Mouse (Mus musculus) forebrain, embryonic 11.5 days (tissue): ENCODE measurements around the gene Ints12. TPM values are rescaled to one million over a fixed set of nuclear protein-coding genes. Genes with fewer than 3 reads are reported as not detected.
A peak's percentile ranks its signal among the peaks of the same experiment; 100 is the strongest.

Source experiments
- ATAC-seq: fragments of 200-750 bp; cut with Nextera tagmentation; replicated peaks from 2 replicates; pipeline ENCODE4 v1.8.0; 2017; ENCODE audit warnings: moderate TSS enrichment; ENCODE audit not compliant: low FRiP score
- DNase-seq: peaks from one replicate; pipeline ENCODE4 v3.0.0-alpha.2; 2017; ENCODE audit warnings: low spot score
- H3K27ac ChIP-seq: fragments of 300-500 bp; sonication (generic); 2 replicates; pipeline ENCODE4 v1.5.1; 2014; ENCODE audit warnings: low read depth, low read length
- H3K27me3 ChIP-seq: fragments of 300-500 bp; sonication (generic); 2 replicates; pipeline ENCODE4 v1.6.1; 2014; ENCODE audit warnings: mild to moderate bottlenecking, low read length, mixed read lengths; ENCODE audit not compliant: control insufficient read depth, insufficient read depth
- H3K36me3 ChIP-seq: fragments of 300-500 bp; sonication (generic); 2 replicates; pipeline ENCODE4 v1.6.1; 2014; ENCODE audit warnings: mild to moderate bottlenecking, low read length, moderate library complexity, mixed read lengths; ENCODE audit not compliant: control insufficient read depth, insufficient read depth
- H3K4me1 ChIP-seq: fragments of 300-500 bp; sonication (generic); replicated peaks from 2 replicates; pipeline ENCODE4 v1.6.1; 2014; ENCODE audit warnings: low read length, mixed read lengths; ENCODE audit not compliant: control insufficient read depth, insufficient read depth
- H3K4me2 ChIP-seq: fragments of 300-500 bp; sonication (generic); 2 replicates; pipeline ENCODE4 v1.6.1; 2014; ENCODE audit warnings: low read depth, mild to moderate bottlenecking, low read length, moderate library complexity, mixed read lengths; ENCODE audit not compliant: severe bottlenecking
- H3K4me3 ChIP-seq: fragments of 300-500 bp; sonication (generic); 2 replicates; pipeline ENCODE4 v1.5.1; 2014; ENCODE audit warnings: low read depth, low read length
- H3K9ac ChIP-seq: fragments of 300-500 bp; sonication (generic); 2 replicates; pipeline ENCODE4 v1.6.1; 2014; ENCODE audit warnings: low read length
- H3K9me3 ChIP-seq: fragments of 300-500 bp; sonication (generic); 2 replicates; pipeline ENCODE4 v1.6.1; 2016; ENCODE audit warnings: low read length, mixed read lengths; ENCODE audit not compliant: control insufficient read depth
- WGBS: fragments of 180-500 bp; shearing (Covaris S2); extraction: QIAGEN DNeasy Blood & Tissue Kit; methylation state at CpG from one replicate; pipeline ENCODE4 v1.1.7; 2014; 5-methylcytosine and 5-hydroxymethylcytosine counted together
- polyA plus RNA-seq: library from polyadenylated mRNA; unstranded; fragments of >200 nt; fragmentation: Nextera tagmentation; extraction: Ambion mirVana; gene quantifications from 2 replicates; pipeline ENCODE4 v1.2.1, GENCODE M21; 2014

The Ints12 gene
- polyA plus RNA-seq, 1 experiment from 2014 or later: 22.9 TPM

- Histone ChIP-seq H3K36me3 (peaks cover 2% of the 10 kb centered on the region; the same call in 1 of the 2 replicates), H3K9ac (no peak overlapping the region), H3K4me1 (no peaks in the 10 kb centered on the region), H3K4me3 (no peak overlapping the region), H3K9me3 (no peaks in the 10 kb centered on the region), H3K27me3 (no peaks in the 10 kb centered on the region), H3K4me2 (no peak overlapping the region), H3K27ac (no peak overlapping the region)
- ATAC-seq (no peak; the same call in 1 of the 2 replicates), DNase-seq (no peak)
- WGBS: 48% methylated on average over 2 of the region's 2 CpGs
These were observed 20.1 kb downstream of the Ints12 start for GRCm38 (mm10) chr3:133111741-133112140.

DNA sequence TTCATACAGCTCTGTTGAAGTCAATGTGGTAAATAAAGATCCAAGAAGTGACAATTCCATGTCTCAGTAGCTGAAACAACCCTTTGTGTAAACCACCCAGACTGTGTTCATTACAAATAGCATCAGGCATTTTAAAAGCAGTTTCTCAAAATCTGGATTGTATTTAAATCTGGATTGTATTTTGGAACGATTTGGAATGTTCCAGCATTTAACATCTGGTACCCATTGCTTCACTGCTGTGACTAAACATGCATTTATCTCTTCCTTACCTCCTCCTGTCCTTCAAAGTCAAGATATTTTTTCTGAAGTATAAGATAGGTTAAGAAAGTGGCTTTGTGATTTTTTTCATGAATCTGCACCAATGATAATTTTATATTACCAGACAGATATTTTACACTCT lies 21.6 kb downstream of the Ints12 start:
- ATAC-seq (no peak), DNase-seq (no peak)
- H3K4me2 ChIP-seq: no peak overlapping the region
- H3K4me1 ChIP-seq: no peaks in the 10 kb centered on the region
- H3K27ac ChIP-seq: no peak overlapping the region
- H3K9me3 ChIP-seq: no peaks in the 10 kb centered on the region
- H3K36me3 ChIP-seq: 0 out of 2 replicates have a peak, but pooled peaks cover 2% of the 10 kb centered on the region
- H3K4me3 ChIP-seq: no peak overlapping the region
- WGBS: 62% methylated on average over 1 of the region's 1 CpGs
- no peaks in the 10 kb centered on the region for H3K27me3 ChIP-seq
- no peak overlapping the region for H3K9ac ChIP-seq

GRCm38 (mm10) chr3:133131372-133131771 lies 39.7 kb downstream of the Ints12 start:
- H3K4me2 ChIP-seq: no peak overlapping the region
- WGBS: 95% methylated on average over 5 of the region's 5 CpGs
- H3K36me3 ChIP-seq: no peaks in the 10 kb centered on the region
- H3K4me3 ChIP-seq: no peak overlapping the region
- ATAC-seq (no peak), DNase-seq (no peak)
- no peaks in the 10 kb centered on the region for H3K4me1 ChIP-seq
- no peaks in the 10 kb centered on the region for H3K9me3 ChIP-seq
- no peak overlapping the region for H3K9ac ChIP-seq
- H3K27ac ChIP-seq: no peak overlapping the region
- no peaks in the 10 kb centered on the region for H3K27me3 ChIP-seq

DNA sequence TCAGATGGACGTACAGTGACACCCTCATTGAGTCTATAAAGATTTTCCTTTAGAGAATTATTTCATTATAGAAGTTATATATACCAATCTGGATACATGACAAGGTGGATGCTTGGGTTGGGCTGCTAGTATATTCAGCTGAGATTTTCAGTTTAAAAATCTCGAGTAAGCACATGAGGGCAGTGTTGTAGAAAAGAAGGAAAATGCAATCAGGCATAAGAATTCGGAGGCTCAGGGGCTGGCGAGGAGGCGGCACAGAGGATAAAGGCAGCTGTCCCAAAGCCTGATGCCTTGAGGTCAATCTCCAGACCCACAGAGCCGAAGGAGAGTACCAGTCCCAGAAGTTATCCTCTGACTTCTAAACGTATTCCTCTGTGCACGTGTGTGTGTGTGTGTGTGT lies 41.0 kb downstream of the Ints12 start:
- no peak overlapping the region for H3K9ac ChIP-seq
- no peak overlapping the region for H3K4me3 ChIP-seq
- H3K4me2 ChIP-seq: no peak overlapping the region
- H3K27me3 ChIP-seq: no peaks in the 10 kb centered on the region
- no peaks in the 10 kb centered on the region for H3K9me3 ChIP-seq
- DNase-seq: no peak
- WGBS: 55% methylated on average over 8 of the region's 8 CpGs
- H3K36me3 ChIP-seq: no peaks in the 10 kb centered on the region
- no peak overlapping the region for H3K27ac ChIP-seq
- no peaks in the 10 kb centered on the region for H3K4me1 ChIP-seq
- ATAC-seq: 0 out of 2 replicates have a peak, but pooled peaks have one; percentile 30

- Histone ChIP-seq H3K9me3 (no peaks in the 10 kb centered on the region), H3K27me3 (no peaks in the 10 kb centered on the region), H3K4me1 (no peaks in the 10 kb centered on the region), H3K36me3 (no peaks in the 10 kb centered on the region), H3K9ac (no peak overlapping the region), H3K4me3 (no peak overlapping the region), H3K27ac (no peak overlapping the region), H3K4me2 (no peak overlapping the region)
- ATAC-seq (no peak), DNase-seq (no peak)
- 92% methylated on average over 6 of the region's 6 CpGs for WGBS
These were observed 50.2 kb downstream of the Ints12 start for GRCm38 (mm10) chr3:133141877-133142276.

GRCm38 (mm10) chr3:133144511-133145147 lies 53.0 kb downstream of the Ints12 start:
- Histone ChIP-seq H3K36me3 (no peaks in the 10 kb centered on the region), H3K9ac (no peak overlapping the region), H3K4me2 (no peak overlapping the region), H3K27me3 (no peaks in the 10 kb centered on the region), H3K9me3 (no peaks in the 10 kb centered on the region), H3K4me1 (no peaks in the 10 kb centered on the region), H3K4me3 (no peak overlapping the region), H3K27ac (no peak overlapping the region)
- ATAC-seq: no peak
- WGBS: 87% methylated on average over 6 of the region's 6 CpGs
- no peak for DNase-seq

DNA sequence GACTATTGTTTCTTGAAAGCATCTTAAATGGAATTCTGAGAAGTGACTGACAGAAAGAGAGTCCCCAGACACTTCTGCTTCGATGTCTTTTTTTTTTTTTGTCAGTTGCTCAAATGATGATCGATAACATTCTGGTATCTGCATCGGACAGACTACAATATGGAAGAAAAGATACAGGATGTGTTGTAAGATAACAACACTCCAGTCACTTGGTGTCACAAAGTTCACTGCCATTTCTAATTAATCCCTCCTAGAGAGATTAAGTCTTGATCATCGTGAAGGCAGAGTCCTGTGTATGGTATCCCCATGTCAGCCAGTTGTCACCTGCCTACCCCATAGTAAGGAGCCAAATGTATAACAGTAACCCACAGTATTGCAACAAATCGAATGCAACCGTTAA lies 60.0 kb downstream of the Ints12 start:
- WGBS: 86% methylated on average over 6 of the region's 6 CpGs
- H3K4me3 ChIP-seq: no peak overlapping the region
- H3K36me3 ChIP-seq: no peaks in the 10 kb centered on the region
- ATAC-seq (no peak), DNase-seq (no peak)
- no peak overlapping the region for H3K9ac ChIP-seq
- no peaks in the 10 kb centered on the region for H3K4me1 ChIP-seq
- no peaks in the 10 kb centered on the region for H3K9me3 ChIP-seq
- H3K27me3 ChIP-seq: no peaks in the 10 kb centered on the region
- no peak overlapping the region for H3K4me2 ChIP-seq
- no peak overlapping the region for H3K27ac ChIP-seq

- WGBS: 55% methylated on average over 1 of the region's 1 CpGs
- Histone ChIP-seq H3K27me3 (no peaks in the 10 kb centered on the region), H3K36me3 (no peaks in the 10 kb centered on the region), H3K27ac (no peak overlapping the region), H3K9ac (no peak overlapping the region), H3K4me1 (no peaks in the 10 kb centered on the region), H3K4me3 (no peak overlapping the region), H3K4me2 (no peak overlapping the region), H3K9me3 (no peaks in the 10 kb centered on the region)
- ATAC-seq (no peak), DNase-seq (no peak)
These were observed 61.2 kb downstream of the Ints12 start for GRCm38 (mm10) chr3:133152831-133153230.

GRCm38 (mm10) chr3:133153629-133154028 lies 62.0 kb downstream of the Ints12 start:
- 82% methylated on average over 6 of the region's 6 CpGs for WGBS
- no peak overlapping the region for H3K9ac ChIP-seq
- no peak for DNase-seq
- H3K27ac ChIP-seq: no peak overlapping the region
- ATAC-seq: no peak
- no peaks in the 10 kb centered on the region for H3K4me1 ChIP-seq
- no peak overlapping the region for H3K4me3 ChIP-seq
- no peak overlapping the region for H3K4me2 ChIP-seq
- no peaks in the 10 kb centered on the region for H3K9me3 ChIP-seq
- H3K27me3 ChIP-seq: no peaks in the 10 kb centered on the region
- no peaks in the 10 kb centered on the region for H3K36me3 ChIP-seq
